Mouse (Mus musculus) liver, adult 2 months (tissue): ENCODE data around the gene Asb13.

Experiments
- CTCF ChIP-seq: fragments of 200-500 bp; IDR thresholded peaks from 2 replicates; pipeline ENCODE4 v1.5.1; 2011; ENCODE audit warnings: low read depth, low read length, control low read depth
- POLR2A ChIP-seq: fragments of 200-500 bp; IDR thresholded peaks from 2 replicates; pipeline ENCODE4 v1.6.1; 2011; ENCODE audit warnings: low read length, control low read depth; ENCODE audit not compliant: insufficient read depth; ENCODE audit errors: extremely low read depth

GRCm38 (mm10) chr13:3635076-3635475 is 1.2 kb downstream of the Asb13 start:
- TF ChIP-seq CTCF (no peak), POLR2A (no peak)
